Mouse (Mus musculus) limb, embryonic 10.5 days (tissue): Measurements from ENCODE around the gene Hinfp. TPM values are rescaled to one million over a fixed set of nuclear protein-coding genes. Genes with fewer than 3 reads are reported as not detected.
"Not testable (repeated sequence)": the region's sequence is repeated elsewhere in the genome, so short reads cannot be mapped to it uniquely, and the experiment has no call there.

ENCODE experiments used
- DNase-seq: peaks from one replicate; pipeline ENCODE4 v3.0.0-alpha.2; 2017; ENCODE audit warnings: low spot score
- H3K27ac ChIP-seq: fragments of 300-500 bp; sonication (generic); 2 replicates; pipeline ENCODE4 v1.5.1; 2016; ENCODE audit warnings: mild to moderate bottlenecking
- H3K27me3 ChIP-seq: fragments of 300-500 bp; sonication (generic); 2 replicates; pipeline ENCODE4 v1.6.1; 2016; ENCODE audit warnings: low read depth, mild to moderate bottlenecking; ENCODE audit not compliant: poor library complexity, severe bottlenecking
- H3K36me3 ChIP-seq: fragments of 300-500 bp; sonication (generic); 2 replicates; pipeline ENCODE4 v1.6.1; 2016; ENCODE audit warnings: mild to moderate bottlenecking, moderate library complexity
- H3K4me1 ChIP-seq: fragments of 300-500 bp; sonication (generic); 2 replicates; pipeline ENCODE4 v1.6.1; 2016
- H3K4me3 ChIP-seq: fragments of 300-500 bp; sonication (generic); 2 replicates; pipeline ENCODE4 v1.5.1; 2016; ENCODE audit warnings: mild to moderate bottlenecking, moderate library complexity
- H3K9me3 ChIP-seq: fragments of 300-500 bp; sonication (generic); replicated peaks from 2 replicates; pipeline ENCODE4 v1.6.1; 2016; ENCODE audit warnings: mild to moderate bottlenecking
- WGBS: fragments of 180-500 bp; shearing (Covaris S2); methylation state at CpG from one replicate; pipeline ENCODE4 v1.1.7; 2016; 5-methylcytosine and 5-hydroxymethylcytosine counted together
- polyA plus RNA-seq: library from polyadenylated mRNA; unstranded; fragments of >200 nt; fragmentation: Nextera tagmentation; extraction: Ambion mirVana; gene quantifications from 2 replicates; pipeline ENCODE4 v1.2.1, GENCODE M21; 2016

Gene Hinfp
- polyA plus RNA-seq, 1 experiment from 2014 or later = 28.2 TPM

DNA sequence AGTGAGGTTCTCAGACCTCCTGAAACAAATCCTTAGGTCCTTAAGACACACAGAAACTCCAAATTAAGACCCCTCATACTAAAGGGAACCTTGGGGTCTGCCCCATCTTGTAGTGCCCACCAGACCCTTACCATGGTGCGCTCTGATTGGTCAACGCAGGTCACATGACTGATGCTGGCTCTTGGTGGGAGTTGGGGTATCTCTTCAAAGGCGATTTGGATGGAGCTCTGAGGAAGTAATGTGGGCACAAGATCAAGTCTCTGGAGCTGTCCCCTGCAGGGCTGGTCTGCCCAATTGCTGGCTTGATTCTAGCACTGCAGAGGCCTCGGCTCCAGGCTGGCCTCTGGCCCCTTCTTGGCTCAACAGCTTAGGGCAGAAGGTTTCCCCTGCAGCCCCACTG lies 12.0 kb upstream of the Hinfp start:
- Histone ChIP-seq H3K9me3 (no peaks in the 10 kb centered on the region), H3K4me1 (peaks cover 33% of the 10 kb centered on the region), H3K4me3 (0 out of 2 replicates have a peak overlapping the region, but pooled peaks have one; percentile 5), H3K36me3 (peaks cover 49% of the 10 kb centered on the region), H3K27me3 (peaks cover 17% of the 10 kb centered on the region), H3K27ac (no peak overlapping the region)
- no peak for DNase-seq
- WGBS = 70% methylated on average over 4 of the region's 4 CpGs

GRCm38 (mm10) chr9:44314910-44315309 lies 9.4 kb upstream of the Hinfp start:
- peaks cover 43% of the 10 kb centered on the region for H3K4me1 ChIP-seq
- peak; percentile 22 for DNase-seq
- peaks cover 30% of the 10 kb centered on the region for H3K27me3 ChIP-seq
- no peaks in the 10 kb centered on the region for H3K9me3 ChIP-seq
- no peak overlapping the region for H3K4me3 ChIP-seq
- peaks cover 51% of the 10 kb centered on the region for H3K36me3 ChIP-seq
- no peak overlapping the region for H3K27ac ChIP-seq
- WGBS = 90% methylated on average over 18 of the region's 18 CpGs

- Histone ChIP-seq H3K4me3 (no peak overlapping the region), H3K27me3 (peaks cover 30% of the 10 kb centered on the region), H3K27ac (no peak overlapping the region), H3K36me3 (peaks cover 51% of the 10 kb centered on the region), H3K9me3 (no peaks in the 10 kb centered on the region), H3K4me1 (peaks cover 37% of the 10 kb centered on the region)
- DNase-seq = no peak
- WGBS = 80% methylated on average over 4 of the region's 4 CpGs
Observed at GRCm38 (mm10) chr9:44314257-44314547, 8.7 kb upstream of the Hinfp start.

DNA sequence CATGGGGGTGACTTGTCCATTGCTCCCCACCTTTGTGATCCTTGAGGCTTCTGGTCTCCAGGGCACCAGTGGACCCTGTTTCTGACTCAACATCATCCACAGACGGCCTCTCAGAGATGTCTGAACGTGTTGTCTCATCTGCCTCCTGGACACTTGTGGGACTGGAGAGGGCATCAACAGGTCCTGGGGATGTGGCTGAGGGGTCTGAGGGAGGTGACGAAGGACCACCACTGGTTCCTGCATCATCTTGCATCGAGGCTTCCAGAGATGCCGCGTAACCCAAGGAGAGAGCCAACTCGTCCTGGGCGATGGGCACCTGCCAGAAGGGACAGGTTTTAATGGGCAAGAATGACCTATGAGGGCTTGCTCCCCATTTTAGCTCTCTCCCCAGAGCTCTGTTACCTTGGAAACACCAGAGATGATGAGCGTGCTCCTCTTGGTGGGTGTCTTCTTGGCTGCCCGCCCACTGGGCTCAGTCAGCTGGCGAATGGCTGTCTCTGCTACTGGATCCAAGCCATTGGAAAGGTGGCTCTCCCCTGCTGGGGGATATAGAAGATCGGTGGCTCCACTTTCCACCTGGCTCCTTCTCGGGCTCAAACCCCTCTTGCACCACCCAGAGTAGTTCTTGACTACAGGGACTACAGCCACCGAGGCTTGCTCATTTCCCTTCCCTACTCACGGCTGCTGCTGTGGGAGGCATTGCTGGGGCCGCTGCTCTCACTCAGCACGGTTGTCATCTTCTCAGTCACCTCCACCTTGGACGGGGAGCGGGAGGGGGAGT lies 8.2 kb upstream of the Hinfp start:
- H3K4me3 ChIP-seq = no peak overlapping the region
- no peak for DNase-seq
- H3K27me3 ChIP-seq = peaks cover 24% of the 10 kb centered on the region
- peaks cover 32% of the 10 kb centered on the region for H3K4me1 ChIP-seq
- H3K9me3 ChIP-seq = no peaks in the 10 kb centered on the region
- H3K36me3 ChIP-seq = peaks cover 51% of the 10 kb centered on the region
- WGBS = 77% methylated on average over 19 of the region's 19 CpGs
- no peak overlapping the region for H3K27ac ChIP-seq

- Histone ChIP-seq H3K4me1 (peaks cover 17% of the 10 kb centered on the region), H3K27me3 (peaks cover 17% of the 10 kb centered on the region; the same call in 1 of the 2 replicates), H3K9me3 (no peaks in the 10 kb centered on the region), H3K36me3 (peaks cover 41% of the 10 kb centered on the region), H3K4me3 (peak overlapping the region; percentile 29; the same call in 1 of the 2 replicates), H3K27ac (peak overlapping the region; percentile 56)
- 11% methylated on average over 27 of the region's 27 CpGs for WGBS
- DNase-seq = peak; percentile 42
Observed at GRCm38 (mm10) chr9:44311136-44312134, 6.0 kb upstream of the Hinfp start.

GRCm38 (mm10) chr9:44310750-44311135 lies 5.3 kb upstream of the Hinfp start:
- peaks cover 34% of the 10 kb centered on the region for H3K36me3 ChIP-seq
- WGBS = 27% methylated on average over 10 of the region's 10 CpGs
- H3K4me1 ChIP-seq = peaks cover 17% of the 10 kb centered on the region
- H3K9me3 ChIP-seq = no peaks in the 10 kb centered on the region
- H3K27ac ChIP-seq = 0 out of 2 replicates have a peak overlapping the region, but pooled peaks have one; percentile 32
- no peak for DNase-seq
- peak overlapping the region; percentile 29; the same call in 1 of the 2 replicates for H3K4me3 ChIP-seq
- peaks cover 17% of the 10 kb centered on the region; the same call in 1 of the 2 replicates for H3K27me3 ChIP-seq

DNA sequence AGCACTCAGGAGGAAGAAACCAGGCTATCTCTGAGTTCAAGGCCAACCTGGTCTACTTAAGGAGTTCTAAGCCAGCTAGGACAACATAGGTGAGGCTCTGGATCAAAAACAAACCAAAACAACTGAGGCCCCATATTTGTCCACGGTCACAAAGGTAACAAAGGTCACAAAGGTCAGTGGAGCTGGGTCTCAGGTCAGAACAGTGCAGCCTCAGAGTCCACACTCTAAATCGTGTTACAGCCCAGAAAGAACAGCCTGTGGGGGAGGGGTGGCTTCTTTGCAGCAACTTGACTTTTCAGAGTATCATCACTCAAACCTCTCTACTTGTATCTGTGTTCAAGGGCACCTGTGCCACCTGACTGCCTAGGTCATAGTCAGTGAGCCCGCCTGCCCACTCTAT lies 4.3 kb upstream of the Hinfp start:
- no peak for DNase-seq
- no peak overlapping the region for H3K27ac ChIP-seq
- WGBS = 61% methylated on average over 3 of the region's 3 CpGs
- H3K27me3 ChIP-seq = peaks cover 17% of the 10 kb centered on the region; the same call in 1 of the 2 replicates
- H3K9me3 ChIP-seq = no peaks in the 10 kb centered on the region
- H3K4me1 ChIP-seq = peaks cover 19% of the 10 kb centered on the region
- no peak overlapping the region for H3K4me3 ChIP-seq
- peaks cover 24% of the 10 kb centered on the region for H3K36me3 ChIP-seq

DNA sequence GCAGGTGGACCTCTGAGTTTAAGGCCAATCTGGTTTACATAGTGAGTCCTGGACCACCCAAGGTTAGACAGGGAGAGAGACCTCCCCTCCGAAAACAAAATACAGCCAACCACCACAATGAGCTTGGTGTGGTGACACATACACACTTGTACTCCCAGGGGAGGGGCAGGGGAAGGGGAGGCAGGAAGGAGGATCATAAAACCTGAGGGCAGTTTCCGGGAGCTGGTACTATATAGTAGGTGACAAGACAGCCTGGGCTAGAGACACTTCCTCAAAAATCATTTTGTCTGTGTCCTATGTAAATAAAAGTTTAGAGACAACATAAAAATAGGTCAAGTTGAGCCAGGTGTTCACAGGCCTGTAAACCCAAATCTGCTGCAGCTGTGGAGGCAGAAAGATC lies 1.8 kb upstream of the Hinfp start:
- Histone ChIP-seq H3K27me3 (peaks cover 11% of the 10 kb centered on the region; the same call in 1 of the 2 replicates), H3K4me1 (peaks cover 30% of the 10 kb centered on the region), H3K27ac (no peak overlapping the region), H3K9me3 (no peaks in the 10 kb centered on the region), H3K4me3 (no peak overlapping the region), H3K36me3 (peaks cover 18% of the 10 kb centered on the region)
- no peak for DNase-seq
- 78% methylated on average over 2 of the region's 2 CpGs for WGBS

- H3K27me3 ChIP-seq = peaks cover 7% of the 10 kb centered on the region; the same call in 1 of the 2 replicates
- H3K27ac ChIP-seq = no peak overlapping the region
- H3K36me3 ChIP-seq = peaks cover 25% of the 10 kb centered on the region
- H3K4me3 ChIP-seq = no peak overlapping the region
- DNase-seq = no peak
- 88% methylated on average over 6 of the region's 6 CpGs for WGBS
- no peaks in the 10 kb centered on the region for H3K9me3 ChIP-seq
- peaks cover 25% of the 10 kb centered on the region for H3K4me1 ChIP-seq
Observed at GRCm38 (mm10) chr9:44306532-44306931, 1.1 kb upstream of the Hinfp start.

- Histone ChIP-seq H3K4me1 (peaks cover 17% of the 10 kb centered on the region), H3K36me3 (peaks cover 86% of the 10 kb centered on the region)
- not testable (repeated sequence) for H3K9me3 ChIP-seq, H3K4me3 ChIP-seq, H3K27me3 ChIP-seq, H3K27ac ChIP-seq, DNase-seq
- WGBS = 94% methylated on average over 3 of the region's 3 CpGs
Observed at GRCm38 (mm10) chr9:44300001-44300400, 5.5 kb downstream of the Hinfp start.

GRCm38 (mm10) chr9:44292490-44292889 lies 13.0 kb downstream of the Hinfp start:
- H3K27me3 ChIP-seq = peaks cover 28% of the 10 kb centered on the region
- DNase-seq = no peak
- H3K36me3 ChIP-seq = peaks cover 75% of the 10 kb centered on the region
- 74% methylated on average over 3 of the region's 3 CpGs for WGBS
- H3K27ac ChIP-seq = no peak overlapping the region
- peaks cover 23% of the 10 kb centered on the region for H3K4me1 ChIP-seq
- H3K4me3 ChIP-seq = no peak overlapping the region
- H3K9me3 ChIP-seq = no peaks in the 10 kb centered on the region

DNA sequence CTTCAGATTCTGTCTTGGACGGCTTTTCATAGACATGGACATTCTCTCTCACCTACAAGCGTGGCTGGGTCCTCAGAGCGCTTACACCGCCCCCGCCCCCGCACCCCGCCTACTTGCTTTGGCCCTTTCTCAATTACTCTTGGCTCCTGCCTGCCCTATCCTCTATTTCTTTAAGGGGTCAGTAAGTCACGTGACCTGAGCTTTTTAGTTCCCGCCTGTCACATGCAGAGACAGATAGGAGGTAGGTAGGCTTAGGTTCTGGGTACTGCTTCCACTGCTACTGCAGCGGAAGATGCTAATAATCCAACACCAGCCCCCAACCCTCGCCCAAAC lies 16.5 kb downstream of the Hinfp start:
- WGBS = 5% methylated on average over 11 of the region's 11 CpGs
- H3K36me3 ChIP-seq = peaks cover 41% of the 10 kb centered on the region
- peaks cover 26% of the 10 kb centered on the region for H3K4me1 ChIP-seq
- no peak for DNase-seq
- H3K27me3 ChIP-seq = peaks cover 54% of the 10 kb centered on the region
- H3K4me3 ChIP-seq = peak overlapping the region; percentile 69
- H3K27ac ChIP-seq = no peak overlapping the region
- H3K9me3 ChIP-seq = no peaks in the 10 kb centered on the region
